Mouse (Mus musculus) induced T-regulatory cell, adult 2 months (primary cell): ENCODE results near the gene Efna2.
A peak's percentile ranks its signal among the peaks of the same experiment; 100 is the strongest.

Experiments used
- DNase-seq: peaks from one replicate; pipeline ENCODE4 v3.0.0-alpha.2; 2012; ENCODE audit warnings: low read depth

Gene Efna2

GRCm38 (mm10) chr10:80189999-80190398 lies 10.7 kb downstream of the Efna2 start:
- DNase-seq: peak; percentile 28

- peak; percentile 22 for DNase-seq
Observed at GRCm38 (mm10) chr10:80190491-80191051, 11.3 kb downstream of the Efna2 start.

- no peak for DNase-seq
Observed at GRCm38 (mm10) chr10:80193976-80194375, 14.7 kb downstream of the Efna2 start.

DNA sequence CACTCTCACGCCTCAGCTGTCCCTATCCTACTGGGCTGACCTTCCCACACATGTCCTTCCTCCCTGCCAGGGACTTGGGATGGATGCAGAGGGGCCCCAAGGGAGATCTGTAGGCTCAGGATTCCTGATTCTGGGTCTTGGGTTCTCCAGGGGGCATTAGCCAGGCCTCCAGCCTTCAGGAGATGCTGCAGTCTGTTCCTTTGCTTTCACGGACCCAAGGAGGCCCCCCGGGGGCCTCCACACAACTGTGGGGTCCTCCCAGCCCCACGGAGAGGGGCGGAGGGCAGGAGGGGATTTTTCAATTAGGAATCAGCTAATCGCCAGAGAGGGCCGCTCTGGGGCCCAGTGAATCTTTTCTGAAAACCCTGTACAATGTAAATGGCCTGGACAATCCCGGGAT lies 15.2 kb downstream of the Efna2 start:
- no peak for DNase-seq

DNA sequence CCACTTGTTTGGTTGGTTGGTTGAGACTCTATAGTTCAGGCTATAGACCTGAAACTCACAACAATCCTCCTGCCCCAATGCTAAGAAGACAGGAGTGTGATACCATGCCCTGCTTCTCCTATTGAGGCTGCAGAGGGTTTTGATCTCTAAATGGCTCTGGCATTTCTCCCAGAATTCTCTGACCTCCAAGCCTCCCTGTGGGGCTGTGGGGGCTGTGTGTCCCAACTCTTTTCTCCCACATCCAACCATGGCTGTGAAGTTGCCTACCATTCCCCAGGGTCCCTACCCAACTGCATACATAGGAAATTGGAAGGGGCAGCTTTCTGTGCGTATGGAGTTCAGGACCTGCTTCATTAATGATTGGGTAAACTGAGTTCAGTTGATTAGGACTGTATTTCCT lies 16.9 kb downstream of the Efna2 start:
- no peak for DNase-seq

- DNase-seq: no peak
Observed at GRCm38 (mm10) chr10:80196778-80197581, 17.7 kb downstream of the Efna2 start.

- peak; percentile 89 for DNase-seq
Observed at GRCm38 (mm10) chr10:80199440-80200008, 20.2 kb downstream of the Efna2 start.

- DNase-seq: no peak
Observed at GRCm38 (mm10) chr10:80200485-80200884, 21.2 kb downstream of the Efna2 start.

DNA sequence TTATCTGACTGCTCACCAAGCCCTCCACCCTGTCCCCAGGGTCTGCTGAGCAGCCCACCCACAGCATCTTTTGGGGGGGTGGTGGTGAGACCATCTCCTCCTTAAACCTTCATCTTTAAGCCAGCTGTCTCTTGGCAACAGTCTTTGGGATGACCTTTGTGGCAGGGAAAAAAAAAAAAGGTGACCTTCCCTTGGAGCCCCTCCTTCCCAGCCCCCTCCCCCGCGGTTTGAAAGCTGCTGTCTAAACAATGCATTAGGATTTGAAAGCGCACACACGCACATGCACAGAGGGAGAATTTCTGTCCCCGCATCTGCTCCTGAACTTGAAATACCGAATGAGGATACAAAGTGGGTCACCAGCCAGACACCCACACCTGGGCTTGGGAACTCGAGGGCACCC lies 24.8 kb downstream of the Efna2 start:
- no peak for DNase-seq

DNA sequence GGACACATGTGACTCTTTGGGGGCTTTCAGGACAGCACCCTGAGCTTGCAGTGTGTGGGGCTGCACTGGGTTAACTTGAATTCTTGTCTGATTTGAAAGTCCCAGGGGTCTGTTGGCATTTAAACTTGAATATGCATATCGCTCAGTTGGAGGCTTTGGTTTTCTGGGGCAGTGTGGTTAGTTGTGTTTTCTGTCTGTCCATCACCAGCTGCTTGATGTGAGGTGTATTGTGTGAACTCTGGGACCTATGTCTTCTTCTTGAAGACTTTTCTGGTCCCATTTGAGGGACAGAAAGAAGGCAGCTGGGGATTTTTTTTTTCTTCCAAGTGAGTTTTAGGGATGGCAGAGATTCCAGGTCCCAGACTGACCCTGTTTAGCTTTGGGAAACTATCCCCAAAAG lies 27.9 kb downstream of the Efna2 start:
- DNase-seq: no peak

GRCm38 (mm10) chr10:80207676-80208075 lies 28.4 kb downstream of the Efna2 start:
- no peak for DNase-seq

DNA sequence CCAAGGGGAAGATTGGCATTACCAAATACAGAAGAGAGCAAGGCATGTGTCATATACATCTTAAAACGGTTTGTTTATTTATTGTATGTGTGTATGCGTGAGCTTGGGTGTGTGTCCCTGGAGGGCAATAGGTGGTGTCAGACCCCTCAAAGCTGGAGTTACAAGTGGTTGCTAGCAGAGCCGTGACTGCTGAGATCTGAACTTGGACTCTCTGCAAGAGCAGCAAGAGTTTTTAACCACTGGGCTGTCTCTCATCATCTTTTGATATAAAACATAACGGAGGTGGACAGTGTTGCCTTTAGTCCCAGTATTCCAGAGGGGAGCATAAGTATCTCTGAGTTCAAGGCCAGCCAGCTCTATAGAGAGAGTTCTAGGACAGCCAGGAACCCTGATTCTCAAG lies 29.0 kb downstream of the Efna2 start:
- DNase-seq: no peak

GRCm38 (mm10) chr10:80208841-80209371 lies 29.6 kb downstream of the Efna2 start:
- no peak for DNase-seq

GRCm38 (mm10) chr10:80211547-80212103 lies 32.3 kb downstream of the Efna2 start:
- DNase-seq: peak; percentile 34

- DNase-seq: no peak
Observed at GRCm38 (mm10) chr10:80215048-80215772, 35.9 kb downstream of the Efna2 start.

DNA sequence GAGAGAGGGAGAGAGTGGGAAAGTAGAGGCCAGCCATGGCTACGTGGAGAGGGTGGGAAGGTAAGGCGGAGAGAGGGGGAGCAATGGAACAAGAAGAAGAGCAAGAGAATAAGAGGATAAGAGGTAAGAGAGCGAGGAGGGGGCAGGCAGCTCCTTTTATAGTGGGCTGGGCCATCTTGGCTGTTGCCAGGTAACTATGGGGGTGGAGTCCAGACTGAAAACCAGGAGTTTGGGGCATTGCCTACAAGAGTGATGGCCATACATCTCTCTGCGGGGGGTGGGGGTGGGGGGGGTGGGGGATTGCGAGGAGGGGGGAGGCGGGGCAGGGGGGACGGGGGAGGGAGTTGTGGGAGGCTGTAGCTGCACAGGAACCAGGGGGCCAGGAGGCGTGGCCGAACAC lies 41.4 kb downstream of the Efna2 start:
- DNase-seq: no peak

DNA sequence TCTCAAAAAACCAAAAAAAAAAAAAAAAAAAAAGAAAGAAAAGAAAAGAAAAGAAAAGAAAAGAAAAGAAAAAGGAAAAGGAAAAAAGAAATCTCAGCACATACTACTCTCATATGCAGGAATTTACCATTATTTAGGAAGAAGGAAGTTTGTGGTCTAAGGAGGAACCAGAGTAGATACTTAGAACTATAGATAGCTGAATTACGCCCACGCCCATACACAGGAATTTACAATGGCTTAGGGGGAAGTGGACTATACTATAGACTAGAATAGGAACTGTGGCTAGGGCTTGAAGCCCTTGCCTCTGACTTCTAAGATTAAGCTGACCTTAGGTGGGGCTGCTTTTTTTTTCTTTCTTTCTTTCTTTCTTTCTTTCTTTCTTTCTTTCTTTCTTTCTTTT lies 43.9 kb downstream of the Efna2 start:
- peak; percentile 20 for DNase-seq

GRCm38 (mm10) chr10:80226071-80226415 lies 46.8 kb downstream of the Efna2 start:
- DNase-seq: no peak

DNA sequence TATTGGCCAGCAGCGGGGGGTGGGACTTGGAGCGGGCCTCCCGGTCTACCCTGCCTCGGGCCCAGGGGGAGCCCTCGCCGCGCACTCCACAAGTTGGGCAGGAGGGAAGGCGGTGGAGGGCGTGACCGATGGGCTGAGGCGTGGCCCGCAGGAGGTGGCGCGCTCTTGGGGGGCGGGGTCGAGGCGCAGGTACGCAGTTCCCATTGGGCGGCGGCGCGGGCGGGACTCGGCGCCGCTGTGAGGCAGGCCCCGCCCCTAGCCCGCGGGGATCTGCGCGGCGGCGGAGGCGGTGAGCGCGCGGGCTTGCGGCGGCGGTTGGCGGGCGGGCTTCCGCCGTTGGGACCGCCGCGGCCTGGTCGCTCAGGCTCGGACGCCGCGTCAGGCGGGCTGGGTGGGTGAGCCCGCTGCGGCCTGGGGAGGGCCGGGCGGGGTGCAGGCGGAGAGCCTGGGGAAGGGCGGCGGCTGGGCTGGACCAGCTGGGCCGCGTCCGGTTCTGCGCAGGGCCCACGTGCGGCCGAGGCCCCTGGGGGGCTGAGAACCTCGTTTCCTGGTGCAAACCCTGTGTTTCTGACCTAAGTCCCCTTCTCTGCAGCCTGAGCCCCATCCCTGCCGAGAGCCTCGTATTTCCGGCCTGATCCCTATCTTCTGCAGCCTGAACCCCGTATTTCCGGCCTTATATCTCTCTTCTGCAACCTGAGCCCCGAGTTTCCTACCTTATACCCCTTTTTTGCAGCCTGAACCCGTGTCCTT lies 47.3 kb downstream of the Efna2 start, which contains the start of gene Mum1:
Gene Mum1 (plus strand): TSS at position 19 of the 750 bp plus-strand sequence.
- DNase-seq: peak; percentile 98

DNA sequence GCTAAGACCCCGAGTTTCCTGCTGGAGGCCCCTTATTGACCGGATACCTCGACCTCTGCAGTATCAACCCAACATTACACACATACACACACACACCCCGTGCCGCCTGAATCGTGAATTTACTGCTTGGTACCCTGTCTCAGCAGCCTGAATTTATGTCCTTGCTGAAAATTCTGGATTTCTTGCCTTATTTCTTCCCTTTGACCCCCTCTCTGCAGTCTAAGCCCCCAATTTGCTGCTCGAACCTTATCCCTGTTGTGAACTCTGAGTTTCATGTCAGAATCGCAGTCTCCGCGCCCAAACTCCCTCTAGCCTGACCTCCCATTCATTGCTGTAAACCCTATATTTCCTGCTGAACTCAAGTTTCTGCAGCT lies 47.9 kb downstream of the Efna2 start:
- no peak for DNase-seq
